Mouse (Mus musculus) embryo, embryonic 10.5 days (tissue): ENCODE data around the gene Gm6040.

ENCODE experiments used
- DNase-seq: peaks from one replicate; pipeline ENCODE4 v3.0.0-alpha.2; 2015; ENCODE audit warnings: low spot score

Gm6040 gene

GRCm38 (mm10) chr8:20921971-20922370, at the start of gene Gm6040:
Gm6040 (minus strand) TSS chr8:20922071.
- no peak for DNase-seq

DNA sequence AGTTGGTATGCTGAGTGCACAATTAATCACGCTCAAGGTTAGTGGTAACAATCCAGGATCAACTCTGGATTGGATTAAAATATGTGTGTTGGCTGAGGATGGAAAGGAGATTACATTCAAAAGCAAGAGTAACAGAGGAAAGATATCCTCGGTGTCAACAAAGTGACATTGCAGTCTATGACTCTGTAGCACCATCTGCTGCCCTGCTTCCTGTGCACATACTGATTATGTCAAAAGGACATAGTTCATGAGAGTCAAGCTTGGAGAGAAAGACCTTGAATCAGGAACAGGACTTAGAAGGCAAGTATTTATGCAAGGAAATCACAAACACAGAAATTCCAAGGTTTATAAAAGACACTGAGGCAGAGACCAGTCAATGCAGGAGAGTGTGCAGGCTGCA, 42.7 kb upstream of the Gm6040 start:
- no peak for DNase-seq

GRCm38 (mm10) chr8:20944610-20945009, 22.7 kb upstream of the Gm6040 start, which contains the start of gene AY761185:
AY761185 (minus strand) TSS chr8:20944710.
- DNase-seq = no peak

- no peak for DNase-seq
Measured at GRCm38 (mm10) chr8:20912288-20912687, 9.6 kb downstream of the Gm6040 start.

- DNase-seq = no peak
Measured at GRCm38 (mm10) chr8:20908256-20908655, 13.6 kb downstream of the Gm6040 start.

- no peak for DNase-seq
Measured at GRCm38 (mm10) chr8:20907119-20907518, 14.8 kb downstream of the Gm6040 start.

DNA sequence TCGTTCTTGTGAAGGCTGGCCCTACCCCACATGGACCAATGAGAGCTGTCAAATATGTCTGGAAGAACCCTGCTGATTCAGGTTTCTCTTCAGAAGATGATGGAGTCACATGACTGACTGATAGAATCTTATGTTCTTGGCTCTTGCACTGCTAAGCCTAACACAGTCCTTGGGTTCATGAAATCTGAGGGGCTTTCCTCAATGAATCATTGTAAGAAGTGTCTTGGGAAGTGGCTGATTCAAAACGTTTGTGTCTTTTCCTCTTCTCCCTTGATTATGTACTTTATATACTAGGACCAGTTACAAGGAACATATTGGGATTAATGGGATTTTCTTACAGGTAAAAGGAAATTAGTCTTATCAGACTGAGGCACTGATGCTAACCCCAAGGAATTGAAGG, 19.3 kb downstream of the Gm6040 start, which contains the start of gene Gm15056:
TSS of gene Gm15056 (minus strand) at position 101 of the 400 bp plus-strand sequence.
- DNase-seq = no peak

GRCm38 (mm10) chr8:20892369-20892768, 29.5 kb downstream of the Gm6040 start, which contains the start of gene Defb33:
Defb33 (plus strand) TSS chr8:20892669.
- no peak for DNase-seq

- no peak for DNase-seq
Measured at GRCm38 (mm10) chr8:20874608-20875007, 47.3 kb downstream of the Gm6040 start.
